Mouse (Mus musculus): ENCODE measurements around the gene Git1.
"Not testable (repeated sequence)": the region's sequence is repeated elsewhere in the genome, so short reads cannot be mapped to it uniquely, and the experiment has no call there.

Git1 gene

GRCm38 (mm10) chr11:77520601-77521529, 27.5 kb downstream of the Git1 start:
- no peak for DNase-seq (ENCODE audit: low spot score)

DNA sequence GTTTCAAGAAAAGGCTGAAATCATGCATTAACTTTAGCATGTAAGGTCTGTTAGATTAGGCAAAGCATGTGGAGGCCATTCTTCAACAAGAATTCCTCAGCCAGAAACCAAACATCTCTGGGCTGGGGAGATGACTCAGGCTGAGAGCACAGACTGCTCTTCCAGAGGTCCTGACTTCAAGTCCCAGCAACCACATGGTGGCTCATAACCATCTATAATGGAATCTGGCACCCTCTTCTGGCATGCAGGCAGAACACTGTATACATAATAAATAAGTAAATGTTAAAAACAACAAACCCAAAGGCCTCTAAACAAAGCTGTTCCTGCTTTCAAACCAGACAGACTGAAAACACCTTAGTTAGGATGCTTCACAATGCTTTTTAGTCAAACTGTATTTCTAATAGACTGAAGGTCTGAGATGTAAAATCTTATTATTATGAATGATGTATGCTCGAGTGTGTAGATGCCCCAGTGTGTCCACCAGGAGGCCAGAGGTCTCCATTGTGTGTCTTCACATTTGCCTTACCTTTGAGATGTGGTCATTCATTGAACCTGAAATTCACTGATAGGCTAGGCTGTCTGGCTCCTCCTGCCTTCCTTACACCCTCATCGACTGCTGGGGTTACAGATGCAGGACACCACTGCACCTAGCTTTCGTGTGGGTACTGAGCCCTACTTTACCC, 32.6 kb downstream of the Git1 start:
- DNase-seq (ENCODE audit: low spot score): no peak

GRCm38 (mm10) chr11:77528420-77528819, 35.1 kb downstream of the Git1 start:
- not testable (repeated sequence) for DNase-seq (ENCODE audit: low spot score)

- no peak for DNase-seq (ENCODE audit: low spot score)
Observed at GRCm38 (mm10) chr11:77529644-77530043, 36.3 kb downstream of the Git1 start.

DNA sequence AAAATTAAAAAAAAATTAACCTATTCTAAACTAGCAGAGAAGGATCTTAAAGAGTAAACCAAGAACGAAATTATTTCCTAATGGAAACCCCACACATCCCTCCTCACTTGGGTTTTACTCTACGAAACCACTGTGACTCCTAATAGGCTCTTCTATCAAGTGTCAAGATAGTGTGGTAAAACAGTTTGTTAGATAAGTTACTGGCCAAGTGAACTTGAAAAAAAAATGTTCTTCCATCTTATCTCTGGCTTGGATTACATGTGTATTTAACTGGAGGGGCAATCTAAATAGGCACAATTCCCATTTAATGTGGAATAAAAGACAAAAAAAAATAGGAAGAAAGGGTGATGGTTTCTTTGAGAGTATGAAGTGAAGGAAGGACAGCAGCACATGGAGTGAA, 37.5 kb downstream of the Git1 start:
- no peak for DNase-seq (ENCODE audit: low spot score)

DNA sequence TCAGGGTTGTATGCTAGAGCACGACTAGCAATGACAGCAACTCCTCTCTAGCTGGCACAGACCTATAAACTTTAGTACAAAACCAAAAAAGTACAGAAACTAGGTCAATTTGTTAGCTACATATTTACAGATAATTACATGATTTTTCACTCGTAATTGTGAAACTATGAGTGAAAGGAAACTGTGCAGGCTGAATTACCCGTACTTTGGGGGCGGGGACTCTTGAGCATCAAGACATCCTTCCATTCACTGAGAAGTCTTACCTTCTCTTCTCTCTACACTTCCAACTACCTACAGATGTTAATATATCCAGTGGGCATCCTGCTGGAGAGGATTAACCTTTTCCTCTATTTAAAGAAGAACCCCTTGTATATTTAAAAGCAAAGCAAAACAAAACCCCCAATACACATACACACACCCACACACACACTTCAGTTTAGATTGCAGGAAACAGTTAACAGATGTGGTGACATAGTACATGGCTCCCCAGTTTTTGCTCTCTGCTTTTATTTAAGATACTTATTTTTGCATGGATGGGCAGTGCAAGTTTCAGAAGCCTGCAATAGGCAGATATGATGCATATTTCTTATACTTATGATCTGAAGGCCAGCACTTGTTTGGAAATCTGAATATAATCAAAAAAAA, 39.0 kb downstream of the Git1 start:
- DNase-seq (ENCODE audit: low spot score): no peak

- DNase-seq (ENCODE audit: low spot score): no peak
Observed at GRCm38 (mm10) chr11:77545261-77545660, 51.9 kb downstream of the Git1 start.
